Mouse (Mus musculus) right cerebral cortex, postnatal 10 days (tissue): ENCODE measurements around the gene Arl14ep.
A peak's percentile ranks its signal among the peaks of the same experiment; 100 is the strongest.

Experiments
- DNase-seq, 2 experiments: peaks; one replicate each; pipeline ENCODE4 v3.0.0; 2021; ENCODE audit warnings: low spot score in 2 of 2

The Arl14ep gene

GRCm38 (mm10) chr2:106955621-106956020, 18.6 kb downstream of the Arl14ep start:
- peak; percentile 46 to 54 for DNase-seq

- no peak for DNase-seq
Observed at GRCm38 (mm10) chr2:106954975-106955374, 19.2 kb downstream of the Arl14ep start.

GRCm38 (mm10) chr2:106942451-106942850, 31.8 kb downstream of the Arl14ep start:
- peak; percentile 67 to 77 for DNase-seq

DNA sequence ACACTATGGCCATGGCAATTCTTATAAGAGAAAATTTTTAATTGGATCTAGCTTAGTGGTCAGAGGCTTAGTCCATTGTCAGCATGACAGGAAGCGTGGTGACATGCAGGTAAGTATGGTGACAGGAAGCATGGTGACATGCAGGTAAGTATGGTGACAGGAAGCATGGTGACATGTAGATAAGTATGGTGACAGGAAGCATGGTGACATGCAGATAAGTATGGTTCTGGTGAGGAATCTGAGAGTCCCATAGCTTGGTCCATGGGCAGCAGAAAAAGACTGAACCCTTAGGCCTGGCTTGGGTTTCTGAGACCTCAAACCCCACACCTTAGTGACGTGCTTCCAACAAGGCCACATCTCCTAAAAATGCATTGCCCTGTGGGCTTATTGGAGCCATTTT, 38.5 kb downstream of the Arl14ep start:
- DNase-seq = no peak

DNA sequence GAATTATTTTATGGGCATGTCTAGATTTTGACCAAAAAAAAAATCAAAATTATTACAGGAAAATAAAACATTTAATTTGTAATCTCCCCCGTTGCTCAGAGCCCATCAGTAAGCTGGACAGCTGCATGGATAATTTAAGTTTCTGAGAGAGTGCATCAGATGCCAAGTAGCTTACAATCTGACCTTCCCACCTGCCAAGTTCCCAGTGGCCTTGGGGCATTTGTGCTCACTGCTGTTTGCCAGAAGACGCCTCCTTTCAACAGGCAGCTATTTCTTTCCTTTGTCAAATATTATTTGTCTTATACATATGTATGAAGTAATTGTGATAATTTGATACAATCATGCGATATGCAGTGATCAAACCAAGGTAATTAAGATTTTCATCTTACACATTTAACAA, 44.3 kb downstream of the Arl14ep start:
- no peak for DNase-seq
